Mouse (Mus musculus) urinary bladder, postnatal 25 days (tissue): ENCODE measurements around the gene 4930442H23Rik.
"Not testable (repeated sequence)": the region's sequence is repeated elsewhere in the genome, so short reads cannot be mapped to it uniquely, and the experiment has no call there.

Source experiments
- DNase-seq: peaks from one replicate; pipeline ENCODE4 v3.0.0; 2022; ENCODE audit warnings: low spot score

4930442H23Rik gene

DNA sequence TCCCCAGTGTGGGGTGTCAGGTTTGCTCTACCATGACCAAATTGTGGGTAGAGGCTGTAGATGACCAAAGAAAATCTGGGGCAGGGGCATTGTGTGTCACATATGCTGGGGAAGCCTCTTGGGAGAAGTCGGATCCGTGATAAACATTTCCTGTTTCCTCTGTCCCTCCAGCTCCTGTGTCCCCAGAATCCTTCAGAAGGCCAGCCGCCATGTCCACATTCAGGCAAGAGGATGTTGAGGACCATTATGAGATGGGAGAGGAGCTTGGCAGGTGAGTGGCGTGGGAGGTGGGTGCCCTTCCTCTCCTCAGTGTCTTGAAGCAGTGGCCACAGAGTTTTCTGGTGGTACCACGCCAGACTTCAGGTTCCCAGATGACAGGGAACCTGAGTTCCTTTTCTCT lies at the start of gene 4930442H23Rik:
4930442H23Rik (minus strand) TSS at position 45 of the 400 bp plus-strand sequence.
- no peak for DNase-seq

DNA sequence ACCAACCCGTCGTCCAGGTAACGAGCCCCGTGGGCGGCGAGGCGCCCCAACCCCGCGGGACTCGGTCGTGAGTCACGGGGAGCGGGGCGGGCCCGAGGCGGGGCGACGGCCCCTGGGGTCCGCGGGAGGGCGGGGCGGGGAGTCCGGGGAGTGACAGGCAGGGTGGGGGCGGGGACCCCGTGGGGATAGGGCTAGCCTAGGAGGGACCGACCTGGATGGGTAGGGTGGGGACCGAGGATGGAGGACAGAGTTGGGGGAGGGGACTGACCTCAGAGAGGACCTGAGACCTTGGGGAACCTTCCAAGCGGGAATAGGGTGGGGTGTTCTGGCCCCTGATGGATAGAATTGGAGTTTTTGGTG lies 49.6 kb upstream of the 4930442H23Rik start:
- no peak for DNase-seq

DNA sequence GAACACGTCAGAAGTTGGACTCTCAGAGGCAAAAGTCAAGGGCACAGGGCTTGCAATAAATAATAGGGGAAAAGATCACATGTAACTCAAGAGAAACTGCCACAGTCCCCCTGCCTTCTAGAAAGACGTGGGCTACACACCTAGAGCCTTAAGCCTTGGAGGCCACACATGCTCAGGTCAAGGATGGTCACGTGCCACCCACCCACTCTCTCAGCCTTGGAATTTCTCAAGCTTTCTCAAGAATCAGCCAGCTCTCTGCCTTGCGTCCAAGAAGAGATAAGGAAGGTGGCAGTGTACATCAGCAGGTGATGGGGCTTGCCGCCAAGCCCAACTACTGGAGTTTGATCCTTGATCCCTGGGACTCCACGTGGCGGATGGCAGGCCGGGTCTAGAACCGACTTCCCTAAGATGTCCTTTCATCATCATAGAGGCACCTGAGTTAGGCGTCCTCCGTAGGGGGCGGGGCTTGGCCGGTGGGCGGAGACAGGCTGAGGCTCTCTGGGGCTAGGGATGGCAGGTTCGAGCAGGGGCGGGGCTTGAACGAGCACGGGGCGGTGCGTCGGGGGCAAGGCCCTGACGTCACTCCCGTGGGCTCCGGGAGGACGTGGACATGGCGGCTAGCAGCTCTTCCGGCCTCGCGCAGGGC lies 49.1 kb upstream of the 4930442H23Rik start, which contains the start of gene Zfr2:
Zfr2 (plus strand) TSS at position 576 of the 646 bp plus-strand sequence.
- peak; percentile 96 for DNase-seq

DNA sequence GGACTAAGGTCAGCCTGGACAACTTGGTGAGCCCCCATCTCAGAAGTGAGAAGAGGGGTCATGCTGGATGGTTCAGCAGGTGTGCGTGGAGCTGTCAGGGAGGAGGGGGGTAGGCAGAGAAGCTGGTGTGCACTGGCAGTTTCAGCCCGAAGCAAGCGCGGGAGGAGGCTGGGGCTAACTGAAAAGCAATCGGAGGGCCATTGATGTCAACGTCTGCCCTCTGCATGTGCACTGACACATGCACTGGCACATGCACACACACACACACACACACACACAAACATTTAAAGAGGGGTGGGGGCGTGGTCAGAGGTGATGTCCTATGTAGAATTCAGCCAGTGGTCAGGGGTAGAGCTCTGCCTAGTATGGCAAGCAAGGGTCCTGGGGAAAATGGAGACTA lies 47.8 kb upstream of the 4930442H23Rik start:
- no peak for DNase-seq

DNA sequence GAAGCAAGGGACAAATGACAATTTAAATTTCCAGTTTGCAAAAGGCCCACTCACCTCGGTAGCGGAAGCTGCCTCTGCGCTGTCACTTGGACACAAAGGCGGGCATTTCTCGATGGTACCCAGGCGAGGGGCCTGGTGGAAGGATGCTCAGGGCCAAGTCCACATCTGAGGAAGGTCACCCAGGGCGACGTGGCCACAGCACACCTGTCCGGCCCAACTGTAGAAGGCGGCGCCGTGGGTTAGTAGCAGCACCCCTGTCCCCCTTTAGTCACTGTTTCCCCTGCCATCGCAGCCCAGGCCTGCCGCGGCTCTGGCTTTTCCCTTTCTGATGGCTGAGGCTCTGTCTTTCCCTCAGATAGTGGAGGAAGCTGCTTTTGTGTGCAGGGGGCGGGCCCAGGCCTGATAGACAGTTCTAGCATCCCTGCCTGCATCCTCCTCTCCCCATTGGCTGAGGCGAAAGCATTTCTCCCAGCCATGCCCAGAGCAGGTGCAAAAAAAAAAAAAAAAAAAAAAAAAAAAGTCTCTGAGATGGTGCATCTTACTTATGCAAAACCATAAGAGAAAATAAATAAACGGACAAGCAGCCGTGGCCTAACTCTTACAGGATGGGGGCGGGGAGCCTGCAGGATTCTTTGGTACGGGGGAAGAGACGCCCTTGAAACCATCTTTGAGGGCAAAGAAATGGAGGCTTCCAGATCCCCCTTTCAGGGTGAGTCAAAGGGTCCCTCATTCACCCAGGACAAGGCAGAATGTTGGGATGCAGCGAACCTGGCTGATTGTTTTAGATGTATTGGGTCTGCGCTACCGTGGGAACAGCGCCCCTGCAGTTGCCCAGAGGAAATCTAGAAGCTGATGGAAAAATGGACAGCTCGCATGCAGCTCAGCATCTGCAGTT lies 47.0 kb upstream of the 4930442H23Rik start, which contains the start of gene Atcay:
Atcay (minus strand) TSS at position 396 of the 895 bp plus-strand sequence.
- no peak for DNase-seq

DNA sequence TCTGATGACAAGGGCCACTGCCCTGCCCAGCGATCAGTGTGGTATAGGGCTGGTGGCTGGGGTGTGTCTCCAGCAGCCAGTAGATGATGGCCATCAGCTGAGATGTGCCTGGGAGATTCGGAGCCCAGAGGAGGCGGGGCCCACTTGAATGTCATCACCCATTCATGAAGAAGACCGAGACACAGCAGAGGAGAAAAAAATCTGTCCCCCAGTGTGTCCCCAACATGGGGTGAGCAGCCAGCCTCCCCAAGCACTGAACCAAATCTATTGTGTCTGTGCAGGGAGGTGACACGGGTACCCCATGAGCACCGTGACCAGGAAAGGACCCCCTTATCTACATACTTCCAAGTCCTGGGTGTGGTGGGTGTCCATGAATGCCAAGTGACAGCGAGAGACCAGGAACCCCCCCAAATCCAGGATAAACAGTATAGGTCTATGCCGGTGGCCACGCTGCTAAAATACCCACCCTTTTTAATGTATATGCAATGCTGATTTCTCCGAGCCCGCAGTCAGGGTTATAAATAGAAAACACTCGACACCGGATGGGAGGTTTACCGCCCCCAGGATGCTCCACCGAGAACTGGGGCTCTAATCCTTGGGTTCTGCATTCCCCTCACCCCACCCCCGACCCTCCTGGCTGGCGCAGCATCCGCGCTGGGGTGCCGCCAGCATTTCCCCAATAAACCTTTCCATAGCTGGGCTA lies 46.2 kb upstream of the 4930442H23Rik start:
- no peak for DNase-seq

DNA sequence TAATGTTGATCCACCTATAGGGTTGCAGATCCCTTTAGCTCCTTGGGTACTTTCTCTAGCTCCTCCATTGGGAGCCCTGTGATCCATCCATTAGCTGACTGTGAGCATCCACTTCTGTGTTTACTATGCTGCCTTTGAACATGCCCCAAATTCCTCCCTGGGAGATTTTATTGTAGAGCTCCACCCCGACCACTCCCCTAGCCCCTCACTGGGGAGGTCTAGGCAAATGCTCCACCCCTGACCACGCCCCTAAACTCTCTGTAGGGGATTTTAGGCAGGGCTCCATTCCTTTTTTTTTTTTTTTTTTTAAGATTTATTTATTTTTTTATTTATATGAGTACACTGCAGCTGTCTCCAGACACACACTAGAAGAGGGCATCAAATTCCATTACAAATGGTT lies 40.1 kb upstream of the 4930442H23Rik start:
- DNase-seq = not testable (repeated sequence)

DNA sequence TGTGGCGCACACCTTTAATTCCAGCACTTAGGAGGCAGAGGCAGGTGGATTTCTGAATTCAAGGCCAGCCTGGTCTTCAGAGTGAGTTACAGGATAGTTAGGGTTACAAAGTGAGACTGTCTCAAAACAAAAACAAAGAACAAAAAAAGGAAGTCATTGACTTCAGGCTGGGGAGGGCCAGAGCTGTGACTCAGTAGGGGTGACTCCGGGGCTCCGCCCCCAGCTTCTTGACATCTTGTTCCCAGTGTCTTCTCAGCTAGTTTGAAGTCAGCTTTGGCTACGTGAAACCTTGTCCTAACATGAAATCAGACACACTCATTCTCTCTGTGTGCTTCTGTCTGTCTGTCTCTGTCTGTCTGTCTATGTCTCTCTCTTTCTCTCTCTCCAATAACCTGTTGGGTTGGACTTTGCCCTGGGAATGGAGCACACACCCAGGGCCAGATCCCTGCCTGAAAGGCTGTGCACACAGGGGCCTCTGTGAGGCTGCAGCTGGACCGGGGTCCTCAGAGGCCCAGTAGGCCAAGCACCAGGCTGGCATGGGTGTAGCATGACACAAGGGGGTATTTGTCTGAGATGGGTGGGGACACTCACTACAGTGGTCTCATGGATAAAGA lies 37.9 kb upstream of the 4930442H23Rik start:
- DNase-seq = no peak

DNA sequence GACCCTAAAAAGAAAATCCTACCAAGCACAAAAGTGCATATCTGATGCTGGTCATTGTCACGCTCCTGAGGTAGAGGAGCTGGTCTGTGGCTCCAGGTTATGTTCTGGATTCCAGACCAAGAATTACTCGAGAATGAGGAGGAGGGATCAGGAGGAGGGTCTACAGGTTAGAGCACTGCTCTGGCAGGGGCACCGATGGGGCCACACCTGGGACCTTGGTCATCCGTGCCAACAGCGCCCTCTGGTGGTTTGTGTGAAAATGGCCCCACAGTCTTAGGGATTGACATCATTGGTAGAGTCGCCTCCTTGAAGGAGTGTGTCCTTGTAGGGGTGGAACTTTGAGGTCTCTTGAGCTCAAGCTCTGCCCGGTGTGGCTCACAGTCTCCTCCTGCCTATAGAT lies 34.3 kb upstream of the 4930442H23Rik start:
- DNase-seq = peak; percentile 71

DNA sequence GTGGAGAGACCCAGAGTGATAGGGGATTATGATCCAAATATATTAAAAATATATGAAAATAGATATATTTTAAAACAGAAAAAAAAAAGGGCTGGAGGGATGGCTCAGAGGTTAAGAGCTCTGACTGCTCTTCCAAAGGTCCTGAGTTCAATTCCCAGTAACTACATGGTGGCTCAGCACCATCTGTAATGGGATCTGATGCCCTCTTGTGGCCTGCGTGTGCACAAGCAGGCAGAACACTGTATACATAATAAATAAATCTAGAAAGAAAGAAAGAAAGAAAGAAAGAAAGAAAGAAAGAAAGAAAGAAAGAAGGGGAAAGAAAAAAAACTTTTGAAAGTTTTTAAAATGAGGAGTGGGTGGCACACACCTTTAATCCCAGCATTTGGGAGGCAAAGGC lies 33.6 kb upstream of the 4930442H23Rik start:
- DNase-seq = not testable (repeated sequence)

DNA sequence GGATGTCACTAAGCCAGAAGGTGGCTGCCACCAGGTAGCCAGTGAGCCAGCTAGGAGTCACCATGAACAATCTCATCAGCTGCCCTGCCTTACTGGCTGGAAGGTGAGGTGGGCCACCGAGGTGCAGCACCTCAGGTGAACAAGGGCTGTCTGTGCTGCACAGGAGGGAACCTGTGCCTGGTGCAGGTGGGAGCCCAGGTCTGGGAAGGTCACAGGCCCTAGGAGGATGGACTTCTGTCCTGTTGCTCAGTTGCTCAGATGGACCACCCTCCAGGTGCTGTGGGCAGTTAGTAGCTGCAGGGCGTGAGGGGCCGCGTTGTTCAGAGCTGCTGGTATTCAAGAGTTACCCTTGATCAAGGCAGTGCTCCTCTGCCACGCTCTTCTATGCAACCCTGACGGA lies 33.2 kb upstream of the 4930442H23Rik start:
- no peak for DNase-seq

DNA sequence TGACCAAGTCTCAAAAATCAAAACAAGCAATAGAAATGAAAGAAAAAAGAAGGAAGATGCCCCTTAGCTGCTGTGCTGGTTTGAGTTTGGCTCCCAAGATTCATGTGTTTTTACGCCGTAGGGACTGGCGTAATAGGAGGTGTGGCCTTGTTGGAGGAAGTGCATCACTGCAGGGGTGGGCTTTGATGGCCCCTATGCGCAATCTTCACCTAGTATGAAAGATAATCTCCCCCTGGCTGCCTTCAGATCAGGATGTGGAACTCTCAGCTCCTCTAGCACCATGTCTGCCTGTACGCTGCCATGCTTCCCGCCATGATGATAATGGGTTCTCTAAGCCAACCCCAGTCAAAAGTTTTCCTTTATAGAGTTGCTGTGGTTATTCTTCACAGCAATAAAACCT lies 32.6 kb upstream of the 4930442H23Rik start:
- DNase-seq = no peak

DNA sequence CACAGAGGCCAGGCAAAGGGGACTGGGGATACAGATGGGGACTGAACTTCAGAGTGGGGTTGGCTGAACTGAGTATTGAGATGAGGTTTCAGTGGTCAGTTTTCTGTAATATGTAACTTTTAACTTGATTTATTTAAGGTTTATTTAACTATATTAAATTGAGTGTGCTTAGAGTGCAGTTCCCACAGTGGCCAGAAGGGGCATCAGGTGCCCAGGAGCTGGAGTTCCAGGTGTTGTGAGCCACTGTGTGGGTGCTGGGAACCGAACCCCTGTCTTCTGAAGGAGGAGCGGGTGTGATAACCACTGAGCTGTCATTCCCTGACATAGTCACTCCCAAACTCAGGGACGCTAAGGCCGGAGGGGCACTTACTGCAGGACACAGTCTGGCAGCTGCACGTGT lies 26.5 kb upstream of the 4930442H23Rik start:
- no peak for DNase-seq

DNA sequence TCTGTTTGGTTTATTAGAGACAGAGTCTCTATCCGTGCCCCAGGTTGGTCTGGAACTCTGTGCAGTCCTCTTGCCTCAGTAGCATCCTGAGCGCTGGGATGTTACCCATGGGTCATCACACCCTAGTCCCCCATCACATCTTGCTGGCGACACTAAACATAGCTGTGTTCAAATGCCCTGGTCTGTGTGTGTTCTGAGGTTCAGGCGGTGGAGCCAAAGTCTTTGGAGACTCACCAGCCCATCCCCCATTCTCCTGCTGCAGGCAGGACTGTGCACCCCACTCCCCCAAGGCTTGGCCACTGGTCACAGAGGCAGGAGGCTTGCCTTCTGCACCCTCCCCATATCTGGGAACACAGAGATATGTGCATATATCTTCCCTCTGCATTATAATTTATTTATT lies 20.5 kb upstream of the 4930442H23Rik start:
- no peak for DNase-seq

DNA sequence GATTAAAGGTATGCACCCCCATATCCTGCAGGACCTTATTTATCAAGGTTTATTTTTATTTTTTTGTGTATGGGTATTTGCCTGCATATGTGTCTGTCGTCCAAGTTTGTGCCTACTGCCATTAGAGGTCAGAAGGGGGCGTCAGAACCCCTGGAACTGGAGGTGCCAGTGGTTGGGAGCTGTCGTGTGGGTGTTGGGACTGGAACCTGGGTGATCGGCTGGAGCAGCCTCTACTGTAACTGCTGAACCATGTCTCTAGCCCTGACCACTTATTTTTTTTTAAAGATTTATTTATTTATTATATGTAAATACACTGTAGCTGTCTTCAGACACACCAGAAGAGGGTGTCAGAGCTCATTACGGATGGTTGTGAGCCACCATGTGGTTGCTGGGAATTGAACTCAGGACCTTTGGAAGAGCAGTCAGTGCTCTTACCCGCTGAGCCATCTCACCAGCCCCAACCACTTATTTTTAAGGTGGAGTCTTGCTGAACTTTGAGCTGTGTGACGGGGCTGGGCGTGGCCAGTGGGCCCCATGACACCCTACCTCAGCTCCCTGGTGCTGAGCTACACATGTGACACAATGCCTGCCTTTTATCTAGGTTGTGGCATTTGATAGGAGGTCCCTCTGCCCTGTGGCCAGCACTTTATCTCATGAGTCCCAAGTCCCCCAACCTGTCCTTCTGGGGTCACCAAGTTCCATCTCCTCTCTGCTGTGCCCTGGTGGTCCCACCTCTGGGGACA lies 19.5 kb upstream of the 4930442H23Rik start:
- no peak for DNase-seq

DNA sequence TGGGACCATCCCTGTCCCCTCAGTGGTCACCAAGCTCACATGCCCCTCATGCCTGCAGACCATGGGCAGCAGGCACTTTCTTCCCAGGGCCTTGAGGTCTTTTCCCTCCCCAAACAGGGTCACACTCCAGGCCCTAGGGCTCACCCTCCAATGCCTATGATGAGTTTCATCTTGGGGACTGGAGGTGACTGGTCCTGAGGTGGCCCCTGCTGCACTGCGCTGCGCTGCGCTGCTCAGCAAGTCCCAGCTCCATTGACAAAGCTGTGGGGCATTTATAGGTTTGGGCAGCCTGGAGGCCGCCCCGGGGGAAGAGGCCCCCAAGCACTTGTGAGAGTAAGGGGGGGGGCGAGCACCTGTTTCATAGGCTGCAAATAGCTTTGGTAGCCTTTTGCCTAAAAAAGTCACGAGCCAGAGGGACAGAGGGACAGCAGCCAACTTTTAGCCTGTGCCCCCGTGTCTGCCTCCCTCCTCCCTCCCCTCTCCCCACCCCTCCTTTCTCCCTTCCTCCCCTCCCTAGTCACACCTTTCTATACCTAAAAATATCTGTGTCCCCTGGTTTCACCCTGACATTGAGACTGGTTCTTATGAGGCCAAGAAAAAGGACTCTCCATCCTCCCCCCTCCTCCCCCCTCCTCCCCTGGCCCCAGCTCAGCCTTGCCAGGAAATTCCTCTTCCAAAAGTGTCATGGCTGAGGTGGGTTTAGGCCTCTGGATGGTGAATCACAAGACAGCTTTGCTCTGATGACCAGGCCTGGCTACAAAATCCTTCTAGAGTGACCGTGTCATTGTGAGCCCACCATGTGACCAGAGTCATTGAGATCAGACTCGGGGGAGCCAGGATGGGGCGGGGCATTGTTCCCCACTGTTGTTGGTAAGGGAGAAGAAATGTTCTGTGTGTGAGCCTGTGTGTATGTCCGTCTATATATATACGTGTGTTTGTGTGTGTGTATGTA lies 18.4 kb upstream of the 4930442H23Rik start, which contains the start of gene Nmrk2:
Nmrk2 (minus strand) TSS at position 245 of the 952 bp plus-strand sequence.
- no peak for DNase-seq

DNA sequence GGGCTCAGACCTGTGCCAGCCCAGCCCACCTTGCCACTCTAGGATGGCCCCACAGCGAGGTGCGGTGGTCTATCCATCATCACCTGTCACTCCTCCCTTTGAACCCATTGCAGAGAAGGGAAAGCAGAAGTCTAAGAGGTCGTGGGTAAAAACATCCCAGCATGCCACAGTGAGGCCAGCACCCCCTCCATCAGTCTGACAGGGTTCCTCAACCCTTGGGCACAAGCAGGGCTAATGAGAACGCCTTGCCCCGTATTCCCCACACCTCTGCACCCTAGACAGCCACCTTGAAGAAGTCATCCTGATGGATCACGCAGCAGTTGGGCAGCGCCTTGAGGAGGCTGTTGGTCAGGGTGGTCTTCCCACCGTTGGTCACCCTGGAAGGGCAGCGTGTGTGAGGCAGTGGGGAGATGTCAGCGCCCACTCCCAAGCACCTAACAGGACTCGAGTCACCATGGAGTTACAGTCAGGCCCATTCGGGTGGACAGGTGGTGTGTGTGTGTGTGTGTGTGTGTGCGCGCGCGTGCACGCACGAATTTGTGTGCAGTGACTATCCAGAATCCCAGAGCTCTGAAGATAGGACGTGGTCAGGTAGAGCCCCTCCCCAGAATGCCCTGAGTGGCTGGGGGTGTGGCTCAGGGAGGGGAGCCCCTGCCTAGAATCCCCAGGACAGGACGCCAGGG lies 17.1 kb upstream of the 4930442H23Rik start:
- no peak for DNase-seq

DNA sequence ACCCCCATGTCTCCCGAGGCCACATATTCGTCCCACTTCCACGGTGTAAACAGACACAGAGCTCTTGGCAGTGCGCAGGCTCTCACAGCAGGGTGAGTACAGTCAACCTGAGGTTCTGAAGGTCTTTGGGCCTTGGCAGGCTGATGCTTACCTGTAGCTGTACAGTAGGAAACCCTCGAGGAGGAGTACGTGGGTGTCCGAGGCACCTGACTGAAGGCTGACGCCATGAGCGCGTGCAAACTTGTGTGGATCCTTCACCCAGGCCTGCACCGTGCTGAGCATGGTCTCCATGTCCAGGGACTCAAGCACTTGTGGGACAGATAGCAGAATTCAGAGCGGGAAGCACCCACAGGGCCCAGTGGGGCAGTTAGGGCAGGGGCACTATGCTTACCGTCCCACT lies 16.5 kb upstream of the 4930442H23Rik start:
- no peak for DNase-seq

DNA sequence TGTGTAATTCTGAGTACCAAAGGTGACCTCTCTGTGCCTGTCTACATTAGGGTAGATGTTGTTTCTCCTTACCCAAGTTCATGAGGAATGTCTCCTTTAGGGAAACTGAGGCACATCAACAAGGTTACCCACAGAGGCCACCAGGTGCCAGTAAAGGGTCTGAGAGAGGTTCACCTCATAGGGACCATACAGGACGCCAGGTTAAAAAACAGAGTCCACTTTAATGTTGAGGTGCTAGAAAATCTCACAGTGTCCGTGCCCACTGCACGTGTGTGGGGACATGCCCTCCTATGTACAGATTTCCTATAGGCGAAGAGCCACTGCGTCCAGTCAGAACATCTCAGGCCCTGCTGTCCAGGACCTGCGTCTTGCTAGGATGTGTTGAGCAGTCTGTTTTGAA lies 15.3 kb upstream of the 4930442H23Rik start:
- no peak for DNase-seq

DNA sequence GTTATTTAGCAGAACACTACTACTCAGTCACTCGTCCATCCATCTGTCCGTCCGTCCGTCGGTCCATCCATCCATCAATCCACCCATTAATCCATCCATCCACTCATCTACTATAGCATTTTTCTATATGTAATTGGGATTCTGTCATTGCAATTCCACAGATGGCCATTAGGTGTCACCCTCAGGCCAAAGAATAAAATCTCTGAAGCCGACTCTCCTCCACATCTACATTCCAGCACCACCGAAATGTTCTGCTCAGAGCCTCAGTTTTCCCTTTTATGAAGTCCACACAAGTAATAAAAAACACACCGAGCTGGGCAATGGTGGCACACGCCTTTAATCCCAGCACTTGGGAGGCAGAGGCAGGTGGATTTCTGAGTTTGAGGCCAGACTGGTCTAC lies 14.6 kb upstream of the 4930442H23Rik start:
- no peak for DNase-seq
